8 mouse cellular contexts compared by ENCODE assay signal in the genomic region with DNA sequence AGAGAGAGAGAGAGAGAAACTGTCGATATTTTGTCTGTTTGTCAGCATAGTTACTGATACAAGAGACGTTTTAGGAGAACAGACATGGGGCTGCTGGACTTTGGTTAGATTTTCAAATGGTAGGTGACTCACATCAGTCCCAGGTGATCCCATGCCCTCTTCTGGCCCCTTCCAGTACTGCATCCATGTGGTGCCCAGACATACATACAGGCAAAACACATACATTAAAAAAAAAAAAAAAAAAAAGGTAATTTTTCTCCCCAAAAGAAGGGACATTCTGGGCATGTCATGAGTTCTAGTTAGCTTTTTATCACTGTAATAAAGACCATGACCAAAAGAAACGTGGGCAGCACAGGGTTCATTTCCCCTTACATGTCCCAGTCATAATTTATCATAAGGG.
DNase-seq lines count a peak whose midpoint lies in the region; ATAC-seq lines count a peak whose summit lies in the region.

No protein-coding gene starts in this region.

- H3K9me3 ChIP-seq in intestine, embryonic 15.5 days = no peaks in the 10 kb centered on the region
- H3K9me3 ChIP-seq in lung, embryonic 16.5 days (ENCODE audit: control insufficient read depth, low read length) = no peaks in the 10 kb centered on the region

- H3K4me1 ChIP-seq in intestine, embryonic 15.5 days (replicated peaks) = no peaks in the 10 kb centered on the region
- peaks cover 12% of the 10 kb centered on the region for H3K4me1 ChIP-seq in lung, embryonic 16.5 days (replicated peaks; ENCODE audit: control insufficient read depth, insufficient read depth, low read length)

- no peak overlapping the region for H3K4me3 ChIP-seq in intestine, embryonic 15.5 days (replicated peaks)
- H3K4me3 ChIP-seq in lung, embryonic 16.5 days (ENCODE audit: low read length) = no peak overlapping the region

- H3K4me2 ChIP-seq in intestine, embryonic 15.5 days (replicated peaks) = no peak overlapping the region
- H3K4me2 ChIP-seq in lung, embryonic 16.5 days (ENCODE audit: low read depth, low read length) = no peak overlapping the region

- no peak overlapping the region for H3K27ac ChIP-seq in intestine, embryonic 15.5 days
- H3K27ac ChIP-seq in lung, embryonic 16.5 days (ENCODE audit: low read length) = peak overlapping the region; percentile 38; the same call in 1 of the 2 replicates

- no peak for ATAC-seq in cerebellum, adult (ENCODE audit: insufficient number of reproducible peaks, low FRiP score, low TSS enrichment)
- peak; percentile 71; the same call in 1 of the 2 replicates for ATAC-seq in common myeloid progenitor, adult 5-6 weeks (replicated peaks; ENCODE audit: low read depth, poor library complexity, severe bottlenecking)
- ATAC-seq in intestine, embryonic 15.5 days = peak; percentile 65; the same call in 1 of the 2 replicates
- no peak; the same call in 1 of the 2 replicates for ATAC-seq in lung, embryonic 16.5 days (ENCODE audit: low read depth)

- no peaks in the 10 kb centered on the region for H3K36me3 ChIP-seq in intestine, embryonic 15.5 days
- no peaks in the 10 kb centered on the region for H3K36me3 ChIP-seq in lung, embryonic 16.5 days (ENCODE audit: control insufficient read depth, insufficient read depth, low read length)

- H3K9ac ChIP-seq in intestine, embryonic 15.5 days = no peak overlapping the region
- H3K9ac ChIP-seq in lung, embryonic 16.5 days (ENCODE audit: low read length) = no peak overlapping the region

- no peaks in the 10 kb centered on the region for H3K27me3 ChIP-seq in intestine, embryonic 15.5 days (replicated peaks)
- H3K27me3 ChIP-seq in lung, embryonic 16.5 days (ENCODE audit: control insufficient read depth, insufficient read depth, low read depth, low read length) = no peaks in the 10 kb centered on the region

- 38% methylated on average over 3 of the region's 3 CpGs for WGBS in intestine, embryonic 15.5 days
- 26% methylated on average over 3 of the region's 3 CpGs for WGBS in lung, embryonic 16.5 days

- peak; percentile 15 for DNase-seq in cerebellum, adult 11 months
- peak; percentile 36 for DNase-seq in ovary, postnatal 36 days (ENCODE audit: low spot score)
- no peak for DNase-seq in ovary, postnatal 14 days (ENCODE audit: low spot score)
- DNase-seq in thymus, postnatal 0 days (ENCODE audit: low spot score) = peak; percentile 26

Comparison
In these comparisons a context has a peak if more than half of its experiments do, and no peak if none do; other contexts are left out.
1. ATAC-seq: peak in common myeloid progenitor, adult 5-6 weeks (single experiment) and intestine, embryonic 15.5 days (single experiment); none in cerebellum, adult (single experiment) and lung, embryonic 16.5 days (single experiment).